Mouse (Mus musculus) erythroblast, embryonic 14.5 days (primary cell): ENCODE data around the gene Cep41.

Source experiments
- GATA1 ChIP-seq: IDR thresholded peaks from 2 replicates; pipeline ENCODE4 v1.6.1; 2012; ENCODE audit warnings: low read length, inconsistent platforms, mixed read lengths
- TAL1 ChIP-seq: IDR thresholded peaks from 3 replicates; pipeline ENCODE4 v1.6.1; 2012; ENCODE audit warnings: low read length, inconsistent platforms, mixed read lengths

GRCm38 (mm10) chr6:30676506-30676905 lies 17.0 kb downstream of the Cep41 start:
- TF ChIP-seq GATA1 = no peak
- no peak for TF ChIP-seq TAL1
